Mouse (Mus musculus) cerebellum, adult 8-10 months (tissue): ENCODE data around the gene 9030025P20Rik.
"Not testable (repeated sequence)": the region's sequence is repeated elsewhere in the genome, so short reads cannot be mapped to it uniquely, and the experiment has no call there.

ENCODE experiments used
- DNase-seq: peaks from one replicate; pipeline ENCODE4 v3.0.0; 2022

Gene 9030025P20Rik

GRCm38 (mm10) chr17:14992522-14993138 is 14.4 kb downstream of the 9030025P20Rik start:
- not testable (repeated sequence) for DNase-seq

- not testable (repeated sequence) for DNase-seq
Observed at GRCm38 (mm10) chr17:14993139-14993832, 15.0 kb downstream of the 9030025P20Rik start.

- DNase-seq: not testable (repeated sequence)
Observed at GRCm38 (mm10) chr17:14994140-14994539, 15.9 kb downstream of the 9030025P20Rik start.

DNA sequence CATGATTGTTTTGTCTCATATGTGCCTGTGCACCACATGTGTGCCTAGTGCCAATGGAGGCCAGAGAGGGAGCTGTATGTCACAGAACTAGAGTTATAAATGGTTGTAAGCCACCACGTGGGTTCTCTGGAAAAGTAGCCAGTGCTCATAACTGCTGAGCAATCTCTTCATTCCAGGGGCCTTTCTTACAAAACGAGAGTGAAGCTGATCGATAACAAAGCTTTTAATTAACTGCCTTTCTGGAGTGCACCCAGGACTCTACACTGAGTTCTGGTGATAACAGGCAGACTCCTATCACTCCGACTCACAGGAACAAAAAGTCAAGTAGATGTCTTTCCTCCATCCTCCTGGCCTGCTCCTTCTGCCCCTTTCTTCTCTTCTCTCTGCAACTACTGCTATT is 21.8 kb downstream of the 9030025P20Rik start:
- DNase-seq: not testable (repeated sequence)

DNA sequence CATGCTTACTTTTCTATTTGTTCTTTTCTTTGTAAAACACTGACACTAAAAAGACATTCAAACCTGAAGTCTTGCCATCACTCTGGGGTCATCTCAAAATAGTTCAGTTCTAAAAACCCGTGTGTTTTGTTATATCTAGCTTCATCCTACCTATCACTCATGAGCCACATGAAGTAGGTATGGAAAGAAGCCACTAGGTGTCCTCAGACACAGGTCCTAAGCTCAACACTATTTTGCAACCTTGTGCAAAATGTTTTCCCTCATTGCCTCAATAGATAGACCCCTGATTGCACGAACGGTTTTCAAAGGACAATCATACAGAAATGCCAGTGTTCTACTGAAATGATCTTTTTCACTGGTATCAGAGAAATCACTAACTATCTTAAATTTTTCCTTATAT is 30.8 kb downstream of the 9030025P20Rik start:
- DNase-seq: not testable (repeated sequence)

GRCm38 (mm10) chr17:15009706-15010413 is 31.6 kb downstream of the 9030025P20Rik start, which contains the start of gene Gm3435:
TSS of gene Gm3435 (plus strand) at chr17:15010176.
- not testable (repeated sequence) for DNase-seq

GRCm38 (mm10) chr17:15021503-15022220 is 43.4 kb downstream of the 9030025P20Rik start:
- DNase-seq: peak; percentile 7

DNA sequence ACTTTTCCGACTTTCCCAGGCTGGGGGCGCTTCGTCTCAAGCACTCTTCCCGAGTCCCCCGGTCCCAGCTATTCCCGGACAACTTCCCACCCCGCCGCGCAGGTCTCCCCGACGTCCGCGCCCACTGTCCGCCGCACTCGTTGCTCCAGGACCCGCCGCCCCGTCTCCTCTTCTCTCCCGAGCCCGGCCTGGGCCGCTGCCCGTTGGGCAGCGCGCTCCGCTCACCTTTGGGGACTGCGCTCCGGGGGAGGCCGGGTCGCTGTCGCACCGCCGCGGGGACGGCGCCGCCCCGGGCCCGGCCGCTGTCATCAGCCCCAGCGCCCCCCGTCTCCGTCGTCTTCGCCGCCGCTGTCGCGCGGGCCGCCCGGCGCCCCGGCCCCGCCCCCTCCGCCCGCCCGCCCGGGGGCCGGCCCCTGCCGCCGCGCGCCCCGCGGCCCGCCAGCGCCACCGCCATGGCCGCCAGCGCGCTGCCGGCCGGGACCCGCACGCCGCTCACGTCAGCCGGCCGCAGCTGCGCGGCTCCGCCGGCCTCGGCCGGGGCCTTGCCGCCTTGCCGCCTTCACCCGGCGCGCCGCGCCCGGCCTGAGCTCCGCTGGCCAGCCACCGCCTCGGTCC is 45.7 kb downstream of the 9030025P20Rik start:
- DNase-seq: not testable (repeated sequence)

DNA sequence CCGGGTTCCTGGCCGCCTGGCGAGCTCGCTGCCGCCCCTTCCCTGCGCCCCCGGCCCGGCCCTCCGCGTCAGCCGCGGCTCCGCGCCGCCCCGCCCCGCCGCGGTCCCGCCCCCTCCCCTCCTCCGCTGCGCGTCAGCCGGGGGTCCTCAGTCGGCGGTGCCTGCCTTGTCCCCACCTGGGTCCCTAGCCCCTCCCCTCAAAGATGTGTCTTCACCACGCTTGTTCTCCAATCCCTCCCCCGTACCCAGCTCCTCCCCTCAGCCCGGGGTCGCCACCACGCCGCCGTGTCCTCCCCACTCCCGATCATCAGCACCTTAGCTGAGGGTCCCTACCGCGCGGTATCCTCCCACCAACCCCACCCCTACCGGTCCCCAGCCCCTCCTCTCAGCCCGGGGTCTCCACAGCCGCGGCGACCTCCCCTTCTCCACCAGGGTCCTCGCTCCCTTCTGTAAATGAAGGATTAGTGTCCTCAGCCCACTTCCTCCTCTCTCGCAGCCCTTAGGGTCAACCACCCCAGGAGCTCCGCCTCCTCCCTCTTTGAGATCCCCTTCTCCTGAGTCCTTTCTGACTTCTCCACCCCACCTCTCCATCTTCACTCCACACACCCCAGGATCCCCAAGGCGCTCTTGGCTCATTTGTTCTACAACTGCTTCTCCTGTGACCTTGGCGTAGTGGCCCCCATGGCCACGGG is 46.4 kb downstream of the 9030025P20Rik start:
- DNase-seq: not testable (repeated sequence)

DNA sequence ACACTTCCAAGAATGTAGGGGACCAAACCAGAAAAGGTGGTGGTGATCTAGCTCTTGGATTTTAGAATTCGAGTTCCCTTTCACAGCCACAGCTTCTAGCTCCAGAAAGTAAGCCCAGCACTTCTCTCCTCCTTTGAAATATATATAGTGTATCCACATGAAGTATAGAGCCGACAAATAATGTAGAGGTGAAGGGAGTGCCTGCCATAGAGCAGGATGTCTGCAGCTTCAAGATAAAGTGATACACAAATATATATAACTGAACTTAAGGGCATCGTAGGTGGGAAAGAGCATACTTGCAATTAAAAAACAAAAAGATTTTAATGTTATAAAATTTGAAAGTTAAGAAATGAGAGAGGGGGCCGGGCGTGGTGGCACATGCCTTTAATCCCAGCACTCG is 47.2 kb downstream of the 9030025P20Rik start:
- not testable (repeated sequence) for DNase-seq

DNA sequence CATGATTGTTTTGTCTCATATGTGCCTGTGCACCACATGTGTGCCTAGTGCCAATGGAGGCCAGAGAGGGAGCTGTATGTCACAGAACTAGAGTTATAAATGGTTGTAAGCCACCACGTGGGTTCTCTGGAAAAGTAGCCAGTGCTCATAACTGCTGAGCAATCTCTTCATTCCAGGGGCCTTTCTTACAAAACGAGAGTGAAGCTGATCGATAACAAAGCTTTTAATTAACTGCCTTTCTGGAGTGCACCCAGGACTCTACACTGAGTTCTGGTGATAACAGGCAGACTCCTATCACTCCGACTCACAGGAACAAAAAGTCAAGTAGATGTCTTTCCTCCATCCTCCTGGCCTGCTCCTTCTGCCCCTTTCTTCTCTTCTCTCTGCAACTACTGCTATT is 53.1 kb downstream of the 9030025P20Rik start:
- DNase-seq: not testable (repeated sequence)

DNA sequence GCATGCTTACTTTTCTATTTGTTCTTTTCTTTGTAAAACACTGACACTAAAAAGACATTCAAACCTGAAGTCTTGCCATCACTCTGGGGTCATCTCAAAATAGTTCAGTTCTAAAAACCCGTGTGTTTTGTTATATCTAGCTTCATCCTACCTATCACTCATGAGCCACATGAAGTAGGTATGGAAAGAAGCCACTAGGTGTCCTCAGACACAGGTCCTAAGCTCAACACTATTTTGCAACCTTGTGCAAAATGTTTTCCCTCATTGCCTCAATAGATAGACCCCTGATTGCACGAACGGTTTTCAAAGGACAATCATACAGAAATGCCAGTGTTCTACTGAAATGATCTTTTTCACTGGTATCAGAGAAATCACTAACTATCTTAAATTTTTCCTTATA is 62.2 kb downstream of the 9030025P20Rik start:
- not testable (repeated sequence) for DNase-seq
